Mouse (Mus musculus): ENCODE results near the gene Onecut3.

Onecut3 gene

GRCm38 (mm10) chr10:80494732-80495131, at the start of gene Onecut3:
Gene Onecut3 (plus strand): TSS chr10:80494835.
- no peak for DNase-seq (ENCODE audit: low read depth, low spot score)

- DNase-seq (ENCODE audit: low read depth, low spot score): no peak
Observed at GRCm38 (mm10) chr10:80445052-80445451, 49.6 kb upstream of the Onecut3 start.

GRCm38 (mm10) chr10:80445898-80446601, 48.6 kb upstream of the Onecut3 start:
- peak; percentile 83 for DNase-seq (ENCODE audit: low read depth, low spot score)

GRCm38 (mm10) chr10:80450599-80450998, 44.0 kb upstream of the Onecut3 start:
- no peak for DNase-seq (ENCODE audit: low read depth, low spot score)

- DNase-seq (ENCODE audit: low read depth, low spot score): no peak
Observed at GRCm38 (mm10) chr10:80453601-80454000, 41.0 kb upstream of the Onecut3 start.

- no peak for DNase-seq (ENCODE audit: low read depth, low spot score)
Observed at GRCm38 (mm10) chr10:80454781-80455180, 39.9 kb upstream of the Onecut3 start.

- DNase-seq (ENCODE audit: low read depth, low spot score): no peak
Observed at GRCm38 (mm10) chr10:80455697-80456096, 38.9 kb upstream of the Onecut3 start.

- no peak for DNase-seq (ENCODE audit: low read depth, low spot score)
Observed at GRCm38 (mm10) chr10:80459236-80459635, 35.4 kb upstream of the Onecut3 start.

GRCm38 (mm10) chr10:80459671-80460070, 35.0 kb upstream of the Onecut3 start:
- DNase-seq (ENCODE audit: low read depth, low spot score): no peak

- no peak for DNase-seq (ENCODE audit: low read depth, low spot score)
Observed at GRCm38 (mm10) chr10:80460324-80460723, 34.3 kb upstream of the Onecut3 start.

GRCm38 (mm10) chr10:80461346-80461745, 33.3 kb upstream of the Onecut3 start:
- DNase-seq (ENCODE audit: low read depth, low spot score): no peak

- no peak for DNase-seq (ENCODE audit: low read depth, low spot score)
Observed at GRCm38 (mm10) chr10:80464381-80465035, 30.1 kb upstream of the Onecut3 start.

- no peak for DNase-seq (ENCODE audit: low read depth, low spot score)
Observed at GRCm38 (mm10) chr10:80465066-80465465, 29.6 kb upstream of the Onecut3 start.

- DNase-seq (ENCODE audit: low read depth, low spot score): peak; percentile 85
Observed at GRCm38 (mm10) chr10:80475290-80475959, 19.2 kb upstream of the Onecut3 start.

- DNase-seq (ENCODE audit: low read depth, low spot score): no peak
Observed at GRCm38 (mm10) chr10:80478531-80478930, 16.1 kb upstream of the Onecut3 start.

- no peak for DNase-seq (ENCODE audit: low read depth, low spot score)
Observed at GRCm38 (mm10) chr10:80481002-80481401, 13.6 kb upstream of the Onecut3 start.

GRCm38 (mm10) chr10:80486862-80487379, 7.7 kb upstream of the Onecut3 start:
- no peak for DNase-seq (ENCODE audit: low read depth, low spot score)

- DNase-seq (ENCODE audit: low read depth, low spot score): no peak
Observed at GRCm38 (mm10) chr10:80490051-80490450, 4.6 kb upstream of the Onecut3 start.

GRCm38 (mm10) chr10:80495901-80496300, 1.3 kb downstream of the Onecut3 start:
- DNase-seq (ENCODE audit: low read depth, low spot score): no peak

- no peak for DNase-seq (ENCODE audit: low read depth, low spot score)
Observed at GRCm38 (mm10) chr10:80496421-80496820, 1.8 kb downstream of the Onecut3 start.

GRCm38 (mm10) chr10:80502291-80502690, 7.7 kb downstream of the Onecut3 start:
- no peak for DNase-seq (ENCODE audit: low read depth, low spot score)

GRCm38 (mm10) chr10:80502819-80503314, 8.2 kb downstream of the Onecut3 start:
- no peak for DNase-seq (ENCODE audit: low read depth, low spot score)
